Mouse (Mus musculus): ENCODE data around the gene Dhx9. TPM values are rescaled to one million over a fixed set of nuclear protein-coding genes. Genes with fewer than 3 reads are reported as not detected.
"Not testable (repeated sequence)": the region's sequence is repeated elsewhere in the genome, so short reads cannot be mapped to it uniquely, and the experiment has no call there.

Gene Dhx9
- total RNA-seq (2014; rRNA removed): 95.4 and 109 TPM in 2 replicates
- 25.0 and 32.0 TPM in 2 replicates for polyA plus RNA-seq (2015; fragmentation: Nextera tagmentation; extraction: Ambion mirVana)

DNA sequence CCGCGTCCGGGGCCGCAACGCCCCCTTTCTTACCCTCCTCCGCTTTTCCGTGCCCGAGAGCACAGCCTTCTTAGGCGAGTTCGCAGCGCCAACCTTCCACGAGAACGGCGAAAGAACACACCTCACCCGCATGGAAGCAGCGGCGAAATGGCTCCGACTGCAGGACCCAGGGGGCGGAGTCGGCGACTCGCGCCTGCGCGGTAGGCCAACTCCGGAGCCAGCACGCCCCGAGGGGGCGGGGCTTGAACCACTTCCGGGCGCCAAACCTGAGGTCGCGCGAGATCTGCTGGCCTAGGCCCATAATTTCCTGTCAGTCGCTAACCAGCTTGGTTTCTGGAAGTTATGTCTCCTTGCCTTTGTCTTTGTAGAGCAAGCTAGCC is at the start of gene Dhx9:
TSS of gene Dhx9 (minus strand) at position 161 of the 380 bp plus-strand sequence.
- peak within 1 kb of the TSS; percentile 95 for H3K27ac ChIP-seq (ENCODE audit: low read depth, low read length)
- H3K36me3 ChIP-seq (ENCODE audit: insufficient read depth): no peaks in the 10 kb centered on the region
- H3K4me2 ChIP-seq (ENCODE audit: low read depth): peak within 1 kb of the TSS; percentile 78
- peak within 1 kb of the TSS; percentile 90 for H3K9ac ChIP-seq
- peak; percentile 94 for ATAC-seq
- peak within 1 kb of the TSS; percentile 77 for H3K4me3 ChIP-seq (ENCODE audit: low read depth, low read length)
- H3K27me3 ChIP-seq (ENCODE audit: insufficient read depth, low read length): no peaks in the 10 kb centered on the region
- no peaks in the 10 kb centered on the region for H3K9me3 ChIP-seq (ENCODE audit: low read length)
- DNase-seq: peak; percentile 99
- 0 out of 2 replicates have a peak, but pooled peaks have one; percentile 25 for TF ChIP-seq CTCF (IDR thresholded peaks at IDR 0.05; ENCODE audit: low read depth)
- peaks cover 19% of the 10 kb centered on the region; the same call in 1 of the 2 replicates for H3K4me1 ChIP-seq (ENCODE audit: insufficient read depth)
- under 1% methylated on average over 35 of the region's 35 CpGs for WGBS

DNA sequence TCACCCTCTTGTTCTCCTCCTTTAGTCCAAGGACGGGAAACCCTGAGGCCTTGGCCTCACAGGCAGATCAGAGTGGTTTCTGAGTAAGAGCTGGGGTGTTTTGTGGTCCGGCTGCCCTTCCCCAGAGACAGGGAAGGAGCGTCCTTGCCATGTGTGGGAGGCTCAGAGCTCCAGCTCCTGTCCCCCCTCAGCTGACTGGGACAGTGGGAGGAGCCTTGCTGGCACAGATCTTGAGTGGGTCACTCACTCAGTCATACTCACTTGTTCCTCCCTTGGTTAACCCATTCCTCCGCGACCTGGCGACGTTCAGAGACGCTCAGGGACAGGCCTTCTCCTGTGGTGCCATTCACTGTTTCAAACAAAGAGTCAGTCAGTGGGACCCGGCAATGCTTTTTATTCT is 48.2 kb upstream of the Dhx9 start:
- no peak for TF ChIP-seq CTCF (IDR thresholded peaks at IDR 0.05; ENCODE audit: low read depth)
- Histone ChIP-seq H3K4me2 (ENCODE audit: low read depth) (no peak overlapping the region), H3K36me3 (ENCODE audit: insufficient read depth) (no peaks in the 10 kb centered on the region), H3K4me3 (ENCODE audit: low read depth, low read length) (no peak overlapping the region), H3K4me1 (ENCODE audit: insufficient read depth) (peaks cover 4% of the 10 kb centered on the region; the same call in 1 of the 2 replicates), H3K9me3 (ENCODE audit: low read length) (no peaks in the 10 kb centered on the region), H3K9ac (no peak overlapping the region), H3K27me3 (ENCODE audit: insufficient read depth, low read length) (no peaks in the 10 kb centered on the region), H3K27ac (ENCODE audit: low read depth, low read length) (no peak overlapping the region)
- WGBS: 23% methylated on average over 9 of the region's 9 CpGs
- peak; percentile 40; the same call in 1 of the 2 replicates for ATAC-seq
- no peak for DNase-seq

- not testable (repeated sequence) for H3K27ac ChIP-seq (ENCODE audit: low read depth, low read length); H3K4me1 ChIP-seq (ENCODE audit: insufficient read depth); H3K4me3 ChIP-seq (ENCODE audit: low read depth, low read length); DNase-seq; H3K36me3 ChIP-seq (ENCODE audit: insufficient read depth); ATAC-seq; H3K9ac ChIP-seq; H3K9me3 ChIP-seq (ENCODE audit: low read length); H3K27me3 ChIP-seq (ENCODE audit: insufficient read depth, low read length)
- H3K4me2 ChIP-seq (ENCODE audit: low read depth): 0 out of 2 replicates have a peak overlapping the region, but pooled peaks have one; percentile 27
- 90% methylated on average over 3 of the region's 3 CpGs for WGBS
Measured at GRCm38 (mm10) chr1:153532896-153533295, 45.4 kb upstream of the Dhx9 start.

- peak; percentile 86 for ATAC-seq
- H3K4me1 ChIP-seq (ENCODE audit: insufficient read depth): peaks cover 4% of the 10 kb centered on the region; the same call in 1 of the 2 replicates
- no peaks in the 10 kb centered on the region for H3K9me3 ChIP-seq (ENCODE audit: low read length)
- DNase-seq: peak; percentile 50
- peak overlapping the region; percentile 66 for H3K27ac ChIP-seq (ENCODE audit: low read depth, low read length)
- TF ChIP-seq CTCF (IDR thresholded peaks at IDR 0.05; ENCODE audit: low read depth): no peak
- H3K36me3 ChIP-seq (ENCODE audit: insufficient read depth): no peaks in the 10 kb centered on the region
- H3K4me3 ChIP-seq (ENCODE audit: low read depth, low read length): no peak overlapping the region
- peak overlapping the region; percentile 27 for H3K4me2 ChIP-seq (ENCODE audit: low read depth)
- H3K27me3 ChIP-seq (ENCODE audit: insufficient read depth, low read length): no peaks in the 10 kb centered on the region
- H3K9ac ChIP-seq: 0 out of 2 replicates have a peak overlapping the region, but pooled peaks have one; percentile 14
- WGBS: 10% methylated on average over 12 of the region's 12 CpGs
Measured at GRCm38 (mm10) chr1:153532234-153532841, 44.9 kb upstream of the Dhx9 start.

- Histone ChIP-seq H3K36me3 (ENCODE audit: insufficient read depth) (no peaks in the 10 kb centered on the region), H3K4me2 (ENCODE audit: low read depth) (peak overlapping the region; percentile 27), H3K9ac (0 out of 2 replicates have a peak overlapping the region, but pooled peaks have one; percentile 14), H3K4me1 (ENCODE audit: insufficient read depth) (peaks cover 4% of the 10 kb centered on the region; the same call in 1 of the 2 replicates), H3K27me3 (ENCODE audit: insufficient read depth, low read length) (no peaks in the 10 kb centered on the region), H3K4me3 (ENCODE audit: low read depth, low read length) (no peak overlapping the region), H3K9me3 (ENCODE audit: low read length) (no peaks in the 10 kb centered on the region), H3K27ac (ENCODE audit: low read depth, low read length) (peak overlapping the region; percentile 66)
- peak; percentile 53 for DNase-seq
- WGBS: 21% methylated on average over 9 of the region's 9 CpGs
- no peak for TF ChIP-seq CTCF (IDR thresholded peaks at IDR 0.05; ENCODE audit: low read depth)
- ATAC-seq: peak; percentile 79
Measured at GRCm38 (mm10) chr1:153531677-153532233, 44.3 kb upstream of the Dhx9 start.

GRCm38 (mm10) chr1:153522116-153522515 is 34.7 kb upstream of the Dhx9 start:
- no peak overlapping the region for H3K27ac ChIP-seq (ENCODE audit: low read depth, low read length)
- no peaks in the 10 kb centered on the region for H3K9me3 ChIP-seq (ENCODE audit: low read length)
- ATAC-seq (no peak), DNase-seq (no peak)
- H3K36me3 ChIP-seq (ENCODE audit: insufficient read depth): no peaks in the 10 kb centered on the region
- H3K4me1 ChIP-seq (ENCODE audit: insufficient read depth): no peaks in the 10 kb centered on the region
- H3K9ac ChIP-seq: no peak overlapping the region
- no peak overlapping the region for H3K4me3 ChIP-seq (ENCODE audit: low read depth, low read length)
- 72% methylated on average over 3 of the region's 3 CpGs for WGBS
- H3K4me2 ChIP-seq (ENCODE audit: low read depth): no peak overlapping the region
- no peaks in the 10 kb centered on the region for H3K27me3 ChIP-seq (ENCODE audit: insufficient read depth, low read length)
- TF ChIP-seq CTCF (IDR thresholded peaks at IDR 0.05; ENCODE audit: low read depth): no peak

- Histone ChIP-seq H3K27ac (ENCODE audit: low read depth, low read length) (no peak overlapping the region), H3K9ac (no peak overlapping the region), H3K4me1 (ENCODE audit: insufficient read depth) (no peaks in the 10 kb centered on the region), H3K4me3 (ENCODE audit: low read depth, low read length) (no peak overlapping the region), H3K27me3 (ENCODE audit: insufficient read depth, low read length) (no peaks in the 10 kb centered on the region), H3K4me2 (ENCODE audit: low read depth) (no peak overlapping the region), H3K36me3 (ENCODE audit: insufficient read depth) (no peaks in the 10 kb centered on the region), H3K9me3 (ENCODE audit: low read length) (no peaks in the 10 kb centered on the region)
- ATAC-seq: no peak
- WGBS: 59% methylated on average over 12 of the region's 12 CpGs
- DNase-seq: no peak
- no peak for TF ChIP-seq CTCF (IDR thresholded peaks at IDR 0.05; ENCODE audit: low read depth)
Measured at GRCm38 (mm10) chr1:153515368-153515767, 27.9 kb upstream of the Dhx9 start.

Measured in forebrain, postnatal 0 days (tissue).